Mouse (Mus musculus) heart, adult 9 months (tissue): ENCODE data around the gene Ccdc157.

Experiments
- DNase-seq, 2 experiments: peaks; one replicate each; pipeline ENCODE4 v3.0.0; 2022; ENCODE audit warnings: low spot score in 2 of 2

Gene Ccdc157

DNA sequence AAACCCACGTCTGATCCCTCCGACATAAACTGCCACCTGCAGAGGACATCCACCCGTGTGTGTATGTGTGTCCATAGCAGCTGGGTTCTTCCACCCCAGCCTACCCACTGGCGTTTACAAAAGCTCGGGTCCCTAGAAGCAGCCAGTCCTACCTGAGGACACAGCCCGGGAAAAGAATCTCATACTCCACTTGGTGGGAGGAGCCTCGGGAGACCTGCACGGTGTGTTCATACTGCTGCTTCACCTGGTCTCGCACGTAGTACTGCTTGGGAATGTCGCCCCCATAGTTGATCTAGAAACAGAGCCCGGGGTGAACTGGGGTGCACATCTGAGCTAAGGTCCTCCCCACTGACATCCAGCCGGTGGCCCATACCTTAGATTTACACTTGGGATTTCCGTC, 56.6 kb downstream of the Ccdc157 start:
- DNase-seq = no peak

DNA sequence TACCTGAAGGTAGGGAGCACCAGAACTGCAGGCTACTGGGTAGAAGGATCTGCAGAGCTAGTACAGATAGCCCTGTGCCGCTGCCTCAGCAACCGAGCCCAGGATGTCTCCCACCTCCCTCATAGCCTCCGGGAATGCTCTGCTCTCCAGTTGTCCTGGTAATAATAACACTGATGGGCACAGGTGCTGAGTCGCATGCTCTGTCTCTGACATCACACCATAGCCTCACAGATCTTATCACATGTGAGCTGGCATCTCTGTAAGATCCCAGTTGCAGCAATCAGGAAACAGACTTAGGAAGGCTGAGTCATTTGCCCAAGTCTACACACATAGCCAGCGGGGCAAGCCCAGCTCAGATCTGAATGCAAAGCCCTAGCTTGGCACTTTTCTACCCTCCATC, 58.2 kb downstream of the Ccdc157 start:
- DNase-seq = no peak

DNA sequence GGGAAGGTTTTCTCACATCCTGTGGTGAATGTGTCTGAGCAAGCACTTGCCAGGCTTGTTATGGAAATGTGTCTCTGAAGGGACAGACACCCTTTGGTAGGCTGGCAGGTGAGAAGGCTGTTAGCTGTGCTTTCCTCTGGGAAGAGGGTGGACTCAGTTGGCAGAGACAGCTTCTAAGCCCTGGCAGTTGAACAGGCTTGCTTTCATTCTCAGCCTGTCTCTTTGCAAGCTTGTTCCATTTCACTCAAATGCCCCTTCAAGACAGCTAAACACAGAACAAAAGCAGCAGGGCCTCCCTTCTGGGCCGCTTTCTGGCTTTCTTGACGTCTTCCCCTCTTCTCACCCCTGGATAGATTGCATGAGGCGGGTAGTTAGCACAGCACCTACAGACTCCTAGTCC, 60.6 kb downstream of the Ccdc157 start:
- DNase-seq = no peak

- DNase-seq = no peak
These were observed 61.3 kb downstream of the Ccdc157 start for GRCm38 (mm10) chr11:4098816-4099215.

DNA sequence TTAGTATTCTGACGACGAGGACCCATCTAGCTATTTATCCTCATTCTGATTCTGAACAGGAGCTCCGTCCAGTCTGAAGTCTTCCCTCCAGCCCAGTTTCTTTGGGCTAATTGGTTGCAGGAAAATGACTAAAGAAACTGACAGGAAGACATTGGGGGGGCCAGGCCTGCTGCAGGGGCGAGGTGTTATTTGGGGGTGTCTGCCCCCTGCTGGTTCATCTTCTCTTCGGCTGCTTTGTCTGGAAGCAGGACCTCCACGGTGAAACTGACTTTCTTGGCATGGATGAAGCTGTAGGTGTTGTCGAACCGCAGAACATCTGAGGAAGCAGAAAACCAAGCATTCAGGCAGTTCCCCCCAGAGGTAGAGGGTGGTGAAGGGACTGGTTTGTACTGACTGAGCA, 62.0 kb downstream of the Ccdc157 start:
- DNase-seq = no peak

DNA sequence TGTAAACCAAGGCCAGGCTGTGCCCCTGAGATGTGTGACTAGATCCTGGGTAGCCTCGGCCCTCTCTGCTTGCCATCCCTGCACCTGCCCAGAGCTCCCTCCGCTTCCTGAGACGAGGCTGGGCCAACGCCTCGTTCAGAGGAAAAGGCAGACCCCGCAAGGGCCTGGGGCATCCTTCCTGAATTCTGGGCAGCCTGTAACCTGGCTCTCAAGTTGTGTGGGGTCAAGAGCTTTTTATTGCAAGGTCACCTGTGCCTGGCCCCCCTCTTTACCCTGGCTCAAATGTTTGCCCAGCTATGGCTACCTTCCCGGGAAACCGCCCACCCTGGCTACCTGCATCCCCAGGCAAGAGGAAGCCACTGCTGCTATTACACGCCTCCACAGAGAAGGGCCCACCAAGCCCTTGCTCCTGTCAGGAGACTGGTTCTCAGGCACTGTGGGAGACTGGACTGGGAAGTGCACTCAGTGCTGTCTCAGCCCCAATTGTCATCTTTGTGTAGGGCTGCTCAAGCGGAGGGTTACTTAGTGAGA, 62.9 kb downstream of the Ccdc157 start:
- DNase-seq = no peak

GRCm38 (mm10) chr11:4096054-4096984, 63.8 kb downstream of the Ccdc157 start:
- peak; percentile 98 for DNase-seq

- peak; percentile 73 to 74 for DNase-seq
These were observed 64.7 kb downstream of the Ccdc157 start, which contains the start of gene Mtfp1 for GRCm38 (mm10) chr11:4095171-4096053. TSS of gene Mtfp1 (minus strand) at chr11:4095445.

DNA sequence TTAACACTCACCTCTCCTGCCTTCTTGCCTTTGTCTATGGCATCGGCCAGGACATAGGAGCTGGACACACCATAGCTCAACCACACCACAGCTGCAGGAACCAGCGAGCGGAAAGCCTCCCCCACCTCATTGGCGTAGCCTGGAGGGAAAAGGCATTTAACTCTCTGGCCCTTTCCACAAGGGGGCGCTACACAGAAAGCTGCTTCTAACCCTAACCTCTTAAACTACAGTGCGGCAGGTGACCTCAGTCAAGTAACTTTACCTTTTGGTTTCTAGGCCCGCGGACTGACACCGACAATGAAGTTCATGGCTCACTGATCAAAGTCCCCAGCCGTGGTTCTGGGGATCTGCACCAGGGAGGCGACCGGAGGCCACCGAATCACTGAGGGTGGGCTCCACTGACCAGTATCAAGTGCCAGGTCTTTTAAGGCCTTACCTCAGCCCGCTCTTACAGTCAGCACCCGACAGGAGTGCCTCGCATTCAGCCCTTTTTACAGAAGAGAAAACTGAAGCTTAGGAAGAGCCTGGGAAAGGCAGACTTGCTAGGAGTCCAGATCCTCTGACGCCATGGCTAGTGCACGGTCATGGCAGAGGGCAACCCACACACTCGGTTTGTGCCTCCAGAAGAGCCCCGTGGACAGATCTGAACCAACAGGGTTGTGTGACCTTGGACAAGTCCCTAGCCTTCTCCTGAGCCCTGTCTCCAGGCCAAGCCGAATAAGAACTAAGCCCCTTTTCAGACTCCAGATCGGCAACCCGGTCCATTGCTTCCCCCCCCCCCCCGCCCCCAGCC, 65.5 kb downstream of the Ccdc157 start:
- peak; percentile 41 to 65 for DNase-seq

GRCm38 (mm10) chr11:4093459-4094377, 66.4 kb downstream of the Ccdc157 start:
- no peak for DNase-seq
